In the genomic region with DNA sequence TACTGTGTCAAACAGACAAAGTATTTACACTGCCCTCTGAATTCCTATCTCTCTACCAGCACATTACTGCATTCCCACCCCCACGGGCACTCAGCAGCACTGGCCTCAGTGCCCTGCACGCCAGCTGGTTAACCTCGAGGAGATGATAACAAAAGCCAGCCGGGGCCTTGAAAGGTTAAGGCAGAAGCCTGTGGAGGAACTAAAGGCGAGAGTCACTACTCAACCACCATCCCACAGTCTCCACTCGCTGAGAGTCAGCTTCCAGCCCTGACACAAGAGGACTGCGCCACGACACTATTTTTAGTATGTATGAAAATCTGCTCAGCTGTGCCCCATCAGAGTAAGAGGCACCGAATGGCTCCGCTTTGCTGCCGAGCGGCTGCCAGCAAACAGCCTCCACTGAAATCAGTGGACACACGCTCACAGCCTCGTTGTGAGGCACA, we compare ENCODE assay signal across 10 mouse cellular contexts. TPM values are rescaled to one million over a fixed set of nuclear protein-coding genes. Genes with fewer than 3 reads are reported as not detected.
DNase-seq lines count a peak whose midpoint lies in the region; ATAC-seq lines count a peak whose summit lies in the region.
"Had no signal": no experiment of that assay in that cellular context is flagged by ENCODE, and none has a peak within 500 bp of the region (broad histone marks: within the 10 kb centered on the region; RNA-seq: fewer than 3 reads in every experiment).

No protein-coding gene starts in this region.

- peak overlapping the region; percentile 72 for H3K27ac ChIP-seq in heart, embryonic 11.5 days (ENCODE audit: low read depth, low read length)
- H3K27ac ChIP-seq in neural tube, embryonic 15.5 days (replicated peaks): 0 out of 2 replicates have a peak overlapping the region, but pooled peaks have one; percentile 18
- H3K27ac ChIP-seq in midbrain, embryonic 15.5 days: no peak overlapping the region
- no peak overlapping the region for H3K27ac ChIP-seq in forebrain, embryonic 13.5 days
- H3K27ac ChIP-seq: liver, embryonic 14.5 days had no signal

- H3K9me3 ChIP-seq in heart, embryonic 11.5 days (replicated peaks; ENCODE audit: control insufficient read depth, low read length): no peaks in the 10 kb centered on the region
- no peaks in the 10 kb centered on the region for H3K9me3 ChIP-seq in neural tube, embryonic 15.5 days (replicated peaks)
- H3K9me3 ChIP-seq in midbrain, embryonic 15.5 days: no peaks in the 10 kb centered on the region
- H3K9me3 ChIP-seq in forebrain, embryonic 13.5 days (replicated peaks): no peaks in the 10 kb centered on the region

- peaks cover 17% of the 10 kb centered on the region for H3K4me1 ChIP-seq in heart, embryonic 11.5 days (ENCODE audit: control insufficient read depth, insufficient read depth, low read length)
- 0 out of 2 replicates have a peak, but pooled peaks cover 3% of the 10 kb centered on the region for H3K4me1 ChIP-seq in neural tube, embryonic 15.5 days
- H3K4me1 ChIP-seq in midbrain, embryonic 15.5 days: no peaks in the 10 kb centered on the region; the same call in 1 of the 2 replicates
- peaks cover 4% of the 10 kb centered on the region; the same call in 1 of the 2 replicates for H3K4me1 ChIP-seq in forebrain, embryonic 13.5 days

- peak overlapping the region; percentile 46; the same call in 1 of the 2 replicates for H3K9ac ChIP-seq in heart, embryonic 11.5 days (ENCODE audit: low read depth, low read length)
- H3K9ac ChIP-seq in neural tube, embryonic 15.5 days (replicated peaks): no peak overlapping the region
- no peak overlapping the region for H3K9ac ChIP-seq in midbrain, embryonic 15.5 days
- H3K9ac ChIP-seq in forebrain, embryonic 13.5 days: no peak overlapping the region
- H3K9ac ChIP-seq: liver, embryonic 14.5 days had no signal

- intact Hi-C loops in heart, postnatal 25 days (cut with DNase I): no loop called here

- ATAC-seq in heart, embryonic 11.5 days (replicated peaks; ENCODE audit: insufficient number of reproducible peaks, low FRiP score, low TSS enrichment): peak; percentile 39; the same call in 1 of the 2 replicates
- no peak for ATAC-seq in neural tube, embryonic 15.5 days (ENCODE audit: low FRiP score)
- ATAC-seq in common myeloid progenitor, adult 5-6 weeks (replicated peaks; ENCODE audit: low read depth, poor library complexity, severe bottlenecking): peak; percentile 90
- ATAC-seq in megakaryocyte-erythroid progenitor cell, adult 5-6 weeks (replicated peaks; ENCODE audit: low FRiP score, low TSS enrichment, poor library complexity, severe bottlenecking): peak; percentile 87
- ATAC-seq in midbrain, embryonic 15.5 days (replicated peaks): no peak
- ATAC-seq in forebrain, embryonic 13.5 days: no peak

- no peaks in the 10 kb centered on the region for H3K36me3 ChIP-seq in heart, embryonic 11.5 days (ENCODE audit: control insufficient read depth, insufficient read depth, low read length)
- no peaks in the 10 kb centered on the region for H3K36me3 ChIP-seq in neural tube, embryonic 15.5 days
- H3K36me3 ChIP-seq in midbrain, embryonic 15.5 days (replicated peaks): no peaks in the 10 kb centered on the region
- no peaks in the 10 kb centered on the region for H3K36me3 ChIP-seq in forebrain, embryonic 13.5 days (ENCODE audit: poor library complexity, severe bottlenecking)

- H3K4me3 ChIP-seq in heart, embryonic 11.5 days (ENCODE audit: low read depth, low read length): no peak overlapping the region
- H3K4me3 ChIP-seq in neural tube, embryonic 15.5 days (replicated peaks): no peak overlapping the region
- H3K4me3 ChIP-seq in midbrain, embryonic 15.5 days: no peak overlapping the region
- H3K4me3 ChIP-seq in forebrain, embryonic 13.5 days: no peak overlapping the region

- WGBS in heart, embryonic 11.5 days (ENCODE audit: insufficient replicate concordance): 35% methylated on average over 14 of the region's 14 CpGs
- WGBS in neural tube, embryonic 15.5 days: 65% methylated on average over 14 of the region's 14 CpGs
- WGBS in midbrain, embryonic 15.5 days: 74% methylated on average over 14 of the region's 14 CpGs
- 77% methylated on average over 14 of the region's 14 CpGs for WGBS in forebrain, embryonic 13.5 days

- no peak for DNase-seq in heart, postnatal 25 days (ENCODE audit: low spot score)
- no peak for DNase-seq in neural tube, embryonic 10.5 days (ENCODE audit: extremely low spot score, low spot score)
- DNase-seq: kidney, adult 9 months had no signal

- peak overlapping the region; percentile 50 for H3K4me2 ChIP-seq in heart, embryonic 11.5 days
- H3K4me2 ChIP-seq in neural tube, embryonic 15.5 days: no peak overlapping the region
- H3K4me2 ChIP-seq in midbrain, embryonic 15.5 days: no peak overlapping the region
- H3K4me2 ChIP-seq in forebrain, embryonic 13.5 days: no peak overlapping the region

- no peaks in the 10 kb centered on the region for H3K27me3 ChIP-seq in heart, embryonic 11.5 days (ENCODE audit: control insufficient read depth, insufficient read depth, low read length)
- H3K27me3 ChIP-seq in neural tube, embryonic 15.5 days (replicated peaks): no peaks in the 10 kb centered on the region
- H3K27me3 ChIP-seq in midbrain, embryonic 15.5 days (replicated peaks): no peaks in the 10 kb centered on the region
- H3K27me3 ChIP-seq in forebrain, embryonic 13.5 days: no peaks in the 10 kb centered on the region

RNA-seq across cellular contexts. Expression of gene Xxylt1, which starts 35.0 kb away (rescaled TPM):
- polyA plus RNA-seq in heart, embryonic 11.5 days (2014; fragmentation: Nextera tagmentation; extraction: Ambion mirVana): 10.3 and 12.2 TPM in 2 replicates
- total RNA-seq in heart, postnatal 25 days (2021): 10 to 100 TPM; 11.3 to 11.5 TPM
- polyA plus RNA-seq in neural tube, embryonic 15.5 days (2015; fragmentation: Nextera tagmentation; extraction: Ambion mirVana): 16.3 and 17.8 TPM in 2 replicates
- total RNA-seq in common myeloid progenitor, adult 5-6 weeks (2017): 10.3 and 11.6 TPM in 2 replicates
- total RNA-seq in megakaryocyte-erythroid progenitor cell, adult 5-6 weeks (2014; fragmentation: Nextera tagmentation): 6.1 and 18.1 TPM in 2 replicates
- 6.9 and 8.5 TPM in 2 replicates for total RNA-seq in megakaryocyte-erythroid progenitor cell, adult 5-6 weeks (2017)
- polyA plus RNA-seq in midbrain, embryonic 15.5 days (2015; fragmentation: Nextera tagmentation; extraction: Ambion mirVana): 11.9 and 12.5 TPM in 2 replicates
- polyA plus RNA-seq in forebrain, embryonic 13.5 days (2015; fragmentation: Nextera tagmentation; extraction: Ambion mirVana): 7.3 and 7.5 TPM in 2 replicates

Comparison
In these comparisons a context has a peak if more than half of its experiments do, and no peak if none do; other contexts are left out.
1. ATAC-seq: peak in heart, embryonic 11.5 days (single experiment), common myeloid progenitor, adult 5-6 weeks (single experiment) and megakaryocyte-erythroid progenitor cell, adult 5-6 weeks (single experiment); none in neural tube, embryonic 15.5 days (single experiment), midbrain, embryonic 15.5 days (single experiment) and forebrain, embryonic 13.5 days (single experiment).
2. H3K27ac ChIP-seq: peak in heart, embryonic 11.5 days (single experiment) and neural tube, embryonic 15.5 days (single experiment); none in midbrain, embryonic 15.5 days (single experiment) and forebrain, embryonic 13.5 days (single experiment).